8 mouse cellular contexts compared by ENCODE assay signal in the genomic region with DNA sequence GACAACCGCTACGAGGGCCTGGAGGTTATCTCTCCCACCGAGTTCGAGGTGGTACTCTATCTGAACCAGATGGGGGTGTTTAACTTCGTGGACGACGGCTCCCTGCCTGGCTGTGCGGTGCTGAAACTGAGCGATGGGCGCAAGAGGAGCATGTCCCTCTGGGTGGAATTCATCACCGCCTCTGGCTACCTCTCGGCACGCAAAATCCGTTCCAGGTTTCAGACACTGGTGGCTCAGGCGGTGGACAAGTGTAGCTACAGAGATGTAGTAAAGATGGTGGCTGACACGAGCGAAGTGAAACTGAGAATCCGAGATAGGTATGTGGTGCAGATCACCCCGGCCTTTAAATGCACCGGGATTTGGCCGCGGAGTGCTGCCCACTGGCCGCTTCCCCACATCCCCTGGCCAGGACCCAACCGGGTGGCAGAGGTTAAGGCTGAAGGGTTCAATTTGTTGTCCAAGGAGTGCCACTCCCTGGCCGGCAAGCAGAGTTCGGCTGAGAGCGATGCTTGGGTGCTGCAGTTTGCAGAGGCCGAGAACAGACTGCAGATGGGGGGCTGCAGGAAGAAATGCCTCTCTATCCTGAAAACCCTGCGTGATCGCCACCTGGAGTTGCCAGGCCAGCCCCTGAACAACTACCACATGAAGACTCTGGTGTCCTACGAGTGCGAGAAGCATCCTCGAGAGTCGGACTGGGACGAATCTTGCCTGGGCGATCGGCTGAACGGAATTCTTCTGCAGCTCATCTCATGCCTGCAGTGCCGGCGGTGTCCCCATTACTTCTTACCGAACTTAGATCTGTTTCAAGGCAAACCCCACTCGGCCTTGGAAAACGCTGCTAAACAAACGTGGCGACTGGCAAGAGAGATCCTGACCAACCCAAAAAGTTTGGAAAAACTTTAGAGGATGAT. TPM values are rescaled to one million over a fixed set of nuclear protein-coding genes. Genes with fewer than 3 reads are reported as not detected.
DNase-seq lines count a peak whose midpoint lies in the region; ATAC-seq and TF ChIP-seq lines count a peak whose summit lies in the region.

No protein-coding gene starts in this region.

- H3K9ac ChIP-seq in forebrain, embryonic 15.5 days (replicated peaks) = no peak overlapping the region
- H3K9ac ChIP-seq in hindbrain, embryonic 15.5 days = peak overlapping the region; percentile 80
- H3K9ac ChIP-seq in liver, embryonic 16.5 days (ENCODE audit: low read depth, low read length) = no peak overlapping the region

- no peak for TF ChIP-seq POLR2A in small intestine, adult 2 months (IDR thresholded peaks at IDR 0.05; ENCODE audit: low read depth, low read length)

- ATAC-seq in forebrain, embryonic 15.5 days (replicated peaks) = 0 out of 2 replicates have a peak, but pooled peaks have one; percentile 5
- ATAC-seq in hindbrain, embryonic 15.5 days (ENCODE audit: low FRiP score, low read depth) = no peak
- no peak for ATAC-seq in liver, embryonic 16.5 days (ENCODE audit: low read depth)

- peak overlapping the region; percentile 24; the same call in 1 of the 2 replicates for H3K4me3 ChIP-seq in layer of hippocampus, adult 2 months
- H3K4me3 ChIP-seq in brown adipose tissue, adult 24 weeks (ENCODE audit: insufficient read depth, low read depth, low read length) = peak overlapping the region; percentile 60
- peak overlapping the region; percentile 22 for H3K4me3 ChIP-seq in forebrain, embryonic 15.5 days
- peak overlapping the region; percentile 47 for H3K4me3 ChIP-seq in hindbrain, embryonic 15.5 days
- H3K4me3 ChIP-seq in liver, embryonic 16.5 days (ENCODE audit: low read depth, low read length) = peak overlapping the region; percentile 37
- peak overlapping the region; percentile 43 for H3K4me3 ChIP-seq in small intestine, adult 2 months (ENCODE audit: low read depth, low read length)

- 13% methylated on average over 45 of the region's 45 CpGs for WGBS in forebrain, embryonic 15.5 days
- WGBS in hindbrain, embryonic 15.5 days = 15% methylated on average over 45 of the region's 45 CpGs
- WGBS in liver, embryonic 16.5 days (ENCODE audit: insufficient replicate concordance) = 3% methylated on average over 45 of the region's 45 CpGs
- 64% methylated on average over 45 of the region's 45 CpGs for WGBS in small intestine, adult 2 months

- H3K9me3 ChIP-seq in forebrain, embryonic 15.5 days = no peaks in the 10 kb centered on the region
- no peaks in the 10 kb centered on the region for H3K9me3 ChIP-seq in hindbrain, embryonic 15.5 days
- H3K9me3 ChIP-seq in liver, embryonic 16.5 days (replicated peaks; ENCODE audit: control insufficient read depth, low read length) = no peaks in the 10 kb centered on the region

- H3K4me2 ChIP-seq in forebrain, embryonic 15.5 days (replicated peaks) = peak overlapping the region; percentile 30
- peak overlapping the region; percentile 65 for H3K4me2 ChIP-seq in hindbrain, embryonic 15.5 days
- peak overlapping the region; percentile 42 for H3K4me2 ChIP-seq in liver, embryonic 16.5 days (ENCODE audit: low read depth, low read length)

- DNase-seq in layer of hippocampus, adult 2 months (ENCODE audit: low spot score in 2 of 2) = no peak
- DNase-seq in layer of hippocampus, postnatal 10 days (ENCODE audit: low spot score in 2 of 2) = no peak
- no peak for DNase-seq in left cerebral cortex, adult 18-20 months (ENCODE audit: low spot score in 2 of 2)

- no peaks in the 10 kb centered on the region for H3K36me3 ChIP-seq in forebrain, embryonic 15.5 days
- no peaks in the 10 kb centered on the region for H3K36me3 ChIP-seq in hindbrain, embryonic 15.5 days
- no peaks in the 10 kb centered on the region for H3K36me3 ChIP-seq in liver, embryonic 16.5 days (ENCODE audit: control insufficient read depth, insufficient read depth)
- no peaks in the 10 kb centered on the region for H3K36me3 ChIP-seq in small intestine, adult 2 months (ENCODE audit: control insufficient read depth, insufficient read depth, low read length)

- TF ChIP-seq CTCF in layer of hippocampus, adult 2 months (conservative IDR thresholded peaks at IDR 0.05) = no peak
- no peak for TF ChIP-seq CTCF in small intestine, adult 2 months (IDR thresholded peaks at IDR 0.05; ENCODE audit: extremely low read depth, insufficient read length, insufficient replicate concordance, low read depth, low read length)

- no peaks in the 10 kb centered on the region for H3K4me1 ChIP-seq in brown adipose tissue, adult 24 weeks (ENCODE audit: control insufficient read depth, insufficient read depth, insufficient read length, low read length)
- H3K4me1 ChIP-seq in forebrain, embryonic 15.5 days = peaks cover 45% of the 10 kb centered on the region
- H3K4me1 ChIP-seq in hindbrain, embryonic 15.5 days (replicated peaks) = peaks cover 26% of the 10 kb centered on the region
- H3K4me1 ChIP-seq in liver, embryonic 16.5 days (ENCODE audit: control insufficient read depth, low read depth, low read length) = peaks cover 2% of the 10 kb centered on the region; the same call in 1 of the 2 replicates
- no peaks in the 10 kb centered on the region; the same call in 1 of the 2 replicates for H3K4me1 ChIP-seq in small intestine, adult 2 months (ENCODE audit: control insufficient read depth, insufficient read depth, insufficient read length, low read length)

- peaks cover 55% of the 10 kb centered on the region for H3K27me3 ChIP-seq in forebrain, embryonic 15.5 days
- peaks cover 2% of the 10 kb centered on the region; the same call in 1 of the 2 replicates for H3K27me3 ChIP-seq in hindbrain, embryonic 15.5 days
- H3K27me3 ChIP-seq in liver, embryonic 16.5 days (ENCODE audit: control insufficient read depth, insufficient read depth, low read depth, low read length) = peaks cover 80% of the 10 kb centered on the region
- peaks cover 6% of the 10 kb centered on the region for H3K27me3 ChIP-seq in small intestine, adult 2 months (ENCODE audit: control insufficient read depth, insufficient read depth, low read length)

- H3K27ac ChIP-seq in layer of hippocampus, adult 2 months = no peak overlapping the region
- peak overlapping the region; percentile 0 for H3K27ac ChIP-seq in brown adipose tissue, adult 24 weeks (replicated peaks; ENCODE audit: low read depth, low read length)
- H3K27ac ChIP-seq in forebrain, embryonic 15.5 days (replicated peaks) = no peak overlapping the region
- peak overlapping the region; percentile 95 for H3K27ac ChIP-seq in hindbrain, embryonic 15.5 days (replicated peaks)
- no peak overlapping the region for H3K27ac ChIP-seq in liver, embryonic 16.5 days (ENCODE audit: low read length)
- H3K27ac ChIP-seq in small intestine, adult 2 months (ENCODE audit: insufficient read depth, low read depth, low read length) = no peak overlapping the region

RNA-seq across cellular contexts. Expression of gene Mab21l1, which starts 1.1 kb away (rescaled TPM):
- total RNA-seq in layer of hippocampus, adult 2 months (2021) = under 1 TPM; 0.64 to 0.77 TPM
- total RNA-seq in layer of hippocampus, postnatal 10 days (2021) = 1 to 10 TPM in 1 of 2 experiments, under 1 TPM in 1; 0.87 to 1.1 TPM
- not detected in 2 replicates for polyA plus RNA-seq in brown adipose tissue, adult 24 weeks (2012; ENCODE audit: insufficient read depth, insufficient read length, missing spikeins)
- polyA plus RNA-seq in forebrain, embryonic 15.5 days (2015; fragmentation: Nextera tagmentation; extraction: Ambion mirVana) = 16.8 and 17.8 TPM in 2 replicates
- polyA plus RNA-seq in hindbrain, embryonic 15.5 days (2015; fragmentation: Nextera tagmentation; extraction: Ambion mirVana) = 169 and 177 TPM in 2 replicates
- polyA plus RNA-seq in liver, embryonic 16.5 days (2015; fragmentation: Nextera tagmentation; extraction: Ambion mirVana) = 0.05 and 0.08 TPM in 2 replicates
- polyA plus RNA-seq in small intestine, adult 2 months (2012; rRNA removed) = 0.11 TPM in 1 of 2 replicates, not detected in the other
- total RNA-seq in left cerebral cortex, adult 18-20 months (2021) = 1 to 10 TPM; 1.8 to 2.1 TPM

Comparison
In these comparisons a context has a peak if more than half of its experiments do, and no peak if none do; other contexts are left out.
1. H3K27ac ChIP-seq: peak in brown adipose tissue, adult 24 weeks (single experiment) and hindbrain, embryonic 15.5 days (single experiment); none in layer of hippocampus, adult 2 months (single experiment), forebrain, embryonic 15.5 days (single experiment), liver, embryonic 16.5 days (single experiment) and small intestine, adult 2 months (single experiment).
2. RNA of gene Mab21l1, which starts 1.1 kb away (polyA plus RNA-seq): 169 to 177 TPM in hindbrain, embryonic 15.5 days and 16.8 to 17.8 TPM in forebrain, embryonic 15.5 days; not detected in brown adipose tissue, adult 24 weeks, 0.11 TPM in small intestine, adult 2 months and 0.05 to 0.08 TPM in liver, embryonic 16.5 days; every median in the first group is over 10 times any median in the second.
3. Peak in every context shown above with its lines, with median percentiles within 50 percentile points of each other: H3K4me3 ChIP-seq and H3K4me2 ChIP-seq.